Mouse (Mus musculus) hindbrain, embryonic 15.5 days (tissue): ENCODE measurements at regions not wholly inside any gene's neighbourhood (a gene's known extent, or its start where the extent isn't known, plus 50 kb on each side); places are given as distances from the start of the nearest gene placed in this dataset.

Experiments used
- ATAC-seq: fragments of 200-750 bp; cut with Nextera tagmentation; 2 replicates; pipeline ENCODE4 v1.8.0; 2017; ENCODE audit warnings: low read depth, moderate number of reproducible peaks, moderate TSS enrichment; ENCODE audit not compliant: low FRiP score
- H3K27ac ChIP-seq: fragments of 300-500 bp; sonication (generic); replicated peaks from 2 replicates; pipeline ENCODE4 v1.5.1; 2015; ENCODE audit warnings: mild to moderate bottlenecking, inconsistent platforms
- H3K27me3 ChIP-seq: fragments of 300-500 bp; sonication (generic); 2 replicates; pipeline ENCODE4 v1.6.1; 2015; ENCODE audit warnings: control low read depth, inconsistent platforms
- H3K36me3 ChIP-seq: fragments of 300-500 bp; sonication (generic); 2 replicates; pipeline ENCODE4 v1.6.1; 2015; ENCODE audit warnings: control low read depth, inconsistent platforms
- H3K4me1 ChIP-seq: fragments of 300-500 bp; sonication (generic); replicated peaks from 2 replicates; pipeline ENCODE4 v1.6.1; 2015; ENCODE audit warnings: control low read depth, inconsistent platforms
- H3K4me2 ChIP-seq: fragments of 300-500 bp; sonication (generic); 2 replicates; pipeline ENCODE4 v1.6.1; 2015; ENCODE audit warnings: moderate library complexity, mild to moderate bottlenecking, inconsistent platforms
- H3K4me3 ChIP-seq: fragments of 300-500 bp; sonication (generic); 2 replicates; pipeline ENCODE4 v1.5.1; 2015; ENCODE audit warnings: mild to moderate bottlenecking, inconsistent platforms
- H3K9ac ChIP-seq: fragments of 300-500 bp; sonication (generic); 2 replicates; pipeline ENCODE4 v1.6.1; 2015; ENCODE audit warnings: inconsistent platforms
- H3K9me3 ChIP-seq: fragments of 300-500 bp; sonication (generic); 2 replicates; pipeline ENCODE4 v1.6.1; 2016; ENCODE audit warnings: control low read depth, inconsistent platforms
- WGBS: fragments of 180-500 bp; shearing (Covaris S2); methylation state at CpG from one replicate; pipeline ENCODE4 v1.1.7; 2015; 5-methylcytosine and 5-hydroxymethylcytosine counted together

- Histone ChIP-seq H3K4me1 (no peaks in the 10 kb centered on the region), H3K9ac (no peak overlapping the region), H3K4me3 (no peak overlapping the region), H3K27ac (no peak overlapping the region), H3K4me2 (no peak overlapping the region), H3K27me3 (no peaks in the 10 kb centered on the region), H3K9me3 (no peaks in the 10 kb centered on the region), H3K36me3 (no peaks in the 10 kb centered on the region)
- ATAC-seq, result no peak
These were observed 71.9 kb upstream of the Tmem215 start for GRCm38 (mm10) chr4:40400089-40400488.

- 96% methylated on average over 1 of the region's 1 CpGs for WGBS
- Histone ChIP-seq H3K9ac (no peak overlapping the region), H3K36me3 (no peaks in the 10 kb centered on the region), H3K4me1 (no peaks in the 10 kb centered on the region), H3K4me2 (no peak overlapping the region), H3K27me3 (no peaks in the 10 kb centered on the region), H3K27ac (no peak overlapping the region), H3K9me3 (no peaks in the 10 kb centered on the region), H3K4me3 (no peak overlapping the region)
- ATAC-seq, result no peak
These were observed 81.8 kb upstream of the Tmem215 start for GRCm38 (mm10) chr4:40390183-40390582.

GRCm38 (mm10) chr4:40385284-40385683 is 86.7 kb upstream of the Tmem215 start:
- Histone ChIP-seq H3K9me3 (no peaks in the 10 kb centered on the region), H3K4me3 (no peak overlapping the region), H3K9ac (no peak overlapping the region), H3K4me1 (no peaks in the 10 kb centered on the region), H3K27me3 (no peaks in the 10 kb centered on the region), H3K36me3 (no peaks in the 10 kb centered on the region), H3K27ac (no peak overlapping the region), H3K4me2 (no peak overlapping the region)
- ATAC-seq, result no peak
- WGBS, result 53% methylated on average over 9 of the region's 9 CpGs

- H3K27ac ChIP-seq, result no peak overlapping the region
- H3K4me3 ChIP-seq, result no peak overlapping the region
- H3K9me3 ChIP-seq, result no peaks in the 10 kb centered on the region
- H3K27me3 ChIP-seq, result no peaks in the 10 kb centered on the region
- H3K9ac ChIP-seq, result no peak overlapping the region
- H3K36me3 ChIP-seq, result no peaks in the 10 kb centered on the region
- no peaks in the 10 kb centered on the region for H3K4me1 ChIP-seq
- no peak overlapping the region for H3K4me2 ChIP-seq
- ATAC-seq, result no peak
- 92% methylated on average over 3 of the region's 3 CpGs for WGBS
These were observed 87.3 kb upstream of the Tmem215 start for GRCm38 (mm10) chr4:40384704-40385103.

GRCm38 (mm10) chr4:40380309-40380708 is 91.7 kb upstream of the Tmem215 start:
- no peaks in the 10 kb centered on the region for H3K9me3 ChIP-seq
- 0 out of 2 replicates have a peak, but pooled peaks cover 2% of the 10 kb centered on the region for H3K4me1 ChIP-seq
- H3K4me3 ChIP-seq, result no peak overlapping the region
- H3K9ac ChIP-seq, result no peak overlapping the region
- no peaks in the 10 kb centered on the region for H3K36me3 ChIP-seq
- 85% methylated on average over 8 of the region's 8 CpGs for WGBS
- no peak overlapping the region for H3K4me2 ChIP-seq
- no peak overlapping the region for H3K27ac ChIP-seq
- no peaks in the 10 kb centered on the region for H3K27me3 ChIP-seq
- no peak for ATAC-seq

- Histone ChIP-seq H3K4me2 (no peak overlapping the region), H3K36me3 (no peaks in the 10 kb centered on the region), H3K27ac (no peak overlapping the region), H3K9ac (no peak overlapping the region), H3K27me3 (no peaks in the 10 kb centered on the region), H3K4me3 (no peak overlapping the region), H3K4me1 (0 out of 2 replicates have a peak, but pooled peaks cover 2% of the 10 kb centered on the region), H3K9me3 (no peaks in the 10 kb centered on the region)
- WGBS, result 64% methylated on average over 9 of the region's 9 CpGs
- peak; percentile 42; the same call in 1 of the 2 replicates for ATAC-seq
These were observed 96.4 kb upstream of the Ndufb6 start for GRCm38 (mm10) chr4:40375439-40376154.

GRCm38 (mm10) chr4:40374213-40374612 is 95.0 kb upstream of the Ndufb6 start:
- 86% methylated on average over 2 of the region's 2 CpGs for WGBS

GRCm38 (mm10) chr4:40364329-40364728 is 85.1 kb upstream of the Ndufb6 start:
- Histone ChIP-seq H3K4me2 (no peak overlapping the region), H3K27me3 (no peaks in the 10 kb centered on the region), H3K4me3 (no peak overlapping the region), H3K36me3 (no peaks in the 10 kb centered on the region), H3K9ac (no peak overlapping the region), H3K4me1 (0 out of 2 replicates have a peak, but pooled peaks cover 2% of the 10 kb centered on the region), H3K27ac (no peak overlapping the region), H3K9me3 (no peaks in the 10 kb centered on the region)
- no peak for ATAC-seq
- WGBS, result 83% methylated on average over 3 of the region's 3 CpGs

More at GRCm38 (mm10) chr4:40374213-40374612, 95.0 kb upstream of the Ndufb6 start:
- no peaks in the 10 kb centered on the region for H3K27me3 ChIP-seq
- ATAC-seq, result no peak
- 0 out of 2 replicates have a peak, but pooled peaks cover 2% of the 10 kb centered on the region for H3K4me1 ChIP-seq
- H3K4me3 ChIP-seq, result no peak overlapping the region
- H3K9me3 ChIP-seq, result no peaks in the 10 kb centered on the region
- H3K9ac ChIP-seq, result no peak overlapping the region
- no peaks in the 10 kb centered on the region for H3K36me3 ChIP-seq
- no peak overlapping the region for H3K4me2 ChIP-seq
- no peak overlapping the region for H3K27ac ChIP-seq

- Histone ChIP-seq H3K36me3 (no peaks in the 10 kb centered on the region), H3K27ac (no peak overlapping the region), H3K27me3 (no peaks in the 10 kb centered on the region), H3K4me3 (no peak overlapping the region), H3K4me2 (no peak overlapping the region), H3K9me3 (no peaks in the 10 kb centered on the region), H3K4me1 (0 out of 2 replicates have a peak, but pooled peaks cover 2% of the 10 kb centered on the region), H3K9ac (no peak overlapping the region)
- 45% methylated on average over 3 of the region's 3 CpGs for WGBS
- no peak for ATAC-seq
These were observed 80.1 kb upstream of the Ndufb6 start for GRCm38 (mm10) chr4:40359307-40359706.

GRCm38 (mm10) chr4:40357088-40357853 is 78.0 kb upstream of the Ndufb6 start:
- Histone ChIP-seq H3K4me2 (no peak overlapping the region), H3K9ac (no peak overlapping the region), H3K4me3 (no peak overlapping the region), H3K4me1 (0 out of 2 replicates have a peak, but pooled peaks cover 2% of the 10 kb centered on the region), H3K36me3 (no peaks in the 10 kb centered on the region), H3K27ac (no peak overlapping the region), H3K27me3 (no peaks in the 10 kb centered on the region), H3K9me3 (no peaks in the 10 kb centered on the region)
- 54% methylated on average over 7 of the region's 7 CpGs for WGBS
- ATAC-seq, result no peak

- H3K36me3 ChIP-seq, result no peaks in the 10 kb centered on the region
- no peaks in the 10 kb centered on the region for H3K9me3 ChIP-seq
- H3K4me1 ChIP-seq, result 0 out of 2 replicates have a peak, but pooled peaks cover 2% of the 10 kb centered on the region
- H3K9ac ChIP-seq, result no peak overlapping the region
- H3K27ac ChIP-seq, result no peak overlapping the region
- ATAC-seq, result no peak
- no peak overlapping the region for H3K4me2 ChIP-seq
- WGBS, result 75% methylated on average over 3 of the region's 3 CpGs
- H3K4me3 ChIP-seq, result no peak overlapping the region
- H3K27me3 ChIP-seq, result no peaks in the 10 kb centered on the region
These were observed 76.7 kb upstream of the Ndufb6 start for GRCm38 (mm10) chr4:40355791-40356450.

GRCm38 (mm10) chr4:40354456-40354855 is 75.2 kb upstream of the Ndufb6 start:
- no peaks in the 10 kb centered on the region for H3K9me3 ChIP-seq
- H3K27ac ChIP-seq, result no peak overlapping the region
- no peak overlapping the region for H3K4me2 ChIP-seq
- no peak overlapping the region for H3K9ac ChIP-seq
- 71% methylated on average over 3 of the region's 3 CpGs for WGBS
- H3K4me1 ChIP-seq, result no peaks in the 10 kb centered on the region
- no peak overlapping the region for H3K4me3 ChIP-seq
- ATAC-seq, result no peak
- H3K27me3 ChIP-seq, result no peaks in the 10 kb centered on the region
- H3K36me3 ChIP-seq, result no peaks in the 10 kb centered on the region
